Mouse (Mus musculus) heart, embryonic 15.5 days (tissue): ENCODE results near the gene Lrrc8d. TPM values are rescaled to one million over a fixed set of nuclear protein-coding genes. Genes with fewer than 3 reads are reported as not detected.
A peak's percentile ranks its signal among the peaks of the same experiment; 100 is the strongest.

Source experiments
- ATAC-seq: fragments of 200-750 bp; cut with Nextera tagmentation; replicated peaks from 2 replicates; pipeline ENCODE4 v1.8.0; 2017; ENCODE audit warnings: low read depth, moderate TSS enrichment; ENCODE audit not compliant: insufficient number of reproducible peaks, insufficient read depth, low FRiP score
- H3K27ac ChIP-seq: fragments of 300-500 bp; sonication (generic); 2 replicates; pipeline ENCODE4 v1.5.1; 2015; ENCODE audit warnings: mild to moderate bottlenecking, inconsistent platforms
- H3K27me3 ChIP-seq: fragments of 300-500 bp; sonication (generic); 2 replicates; pipeline ENCODE4 v1.6.1; 2015; ENCODE audit warnings: inconsistent platforms
- H3K36me3 ChIP-seq: fragments of 300-500 bp; sonication (generic); 2 replicates; pipeline ENCODE4 v1.6.1; 2015; ENCODE audit warnings: mild to moderate bottlenecking, inconsistent platforms
- H3K4me1 ChIP-seq: fragments of 300-500 bp; sonication (generic); replicated peaks from 2 replicates; pipeline ENCODE4 v1.6.1; 2015; ENCODE audit warnings: inconsistent platforms
- H3K4me2 ChIP-seq: fragments of 300-500 bp; sonication (generic); 2 replicates; pipeline ENCODE4 v1.6.1; 2015; ENCODE audit warnings: inconsistent platforms, mild to moderate bottlenecking, moderate library complexity
- H3K4me3 ChIP-seq: fragments of 300-500 bp; sonication (generic); 2 replicates; pipeline ENCODE4 v1.5.1; 2015; ENCODE audit warnings: mild to moderate bottlenecking, inconsistent platforms
- H3K9ac ChIP-seq: fragments of 300-500 bp; sonication (generic); 2 replicates; pipeline ENCODE4 v1.6.1; 2015; ENCODE audit warnings: mild to moderate bottlenecking, inconsistent platforms
- H3K9me3 ChIP-seq: fragments of 300-500 bp; sonication (generic); replicated peaks from 2 replicates; pipeline ENCODE4 v1.6.1; 2016; ENCODE audit warnings: inconsistent platforms
- WGBS: fragments of 180-500 bp; shearing (Covaris S2); methylation state at CpG from one replicate; pipeline ENCODE4 v1.1.7; 2015; ENCODE audit warnings: mixed read lengths; 5-methylcytosine and 5-hydroxymethylcytosine counted together
- polyA plus RNA-seq: library from polyadenylated mRNA; unstranded; fragments of >200 nt; fragmentation: Nextera tagmentation; extraction: Ambion mirVana; gene quantifications from 2 replicates; pipeline ENCODE4 v1.2.1, GENCODE M21; 2015

Gene Lrrc8d
- polyA plus RNA-seq = 7.4 and 9.1 TPM in 2 replicates

GRCm38 (mm10) chr5:105699141-105700069 is at the start of gene Lrrc8d:
Lrrc8d (plus strand) TSS chr5:105699969.
- H3K36me3 ChIP-seq = no peaks in the 10 kb centered on the region
- H3K27ac ChIP-seq = peak within 1 kb of the TSS; percentile 83
- H3K9ac ChIP-seq = peak within 1 kb of the TSS; percentile 91
- no peaks in the 10 kb centered on the region for H3K9me3 ChIP-seq
- ATAC-seq = peak; percentile 92
- H3K4me3 ChIP-seq = peak within 1 kb of the TSS; percentile 96
- H3K27me3 ChIP-seq = no peaks in the 10 kb centered on the region
- 2% methylated on average over 60 of the region's 60 CpGs for WGBS
- H3K4me2 ChIP-seq = peak within 1 kb of the TSS; percentile 95
- H3K4me1 ChIP-seq = peaks cover 35% of the 10 kb centered on the region

- 0 out of 2 replicates have a peak overlapping the region, but pooled peaks have one; percentile 7 for H3K27ac ChIP-seq
- H3K4me3 ChIP-seq = no peak overlapping the region; the same call in 1 of the 2 replicates
- H3K9ac ChIP-seq = no peak overlapping the region
- H3K36me3 ChIP-seq = no peaks in the 10 kb centered on the region
- H3K27me3 ChIP-seq = no peaks in the 10 kb centered on the region
- WGBS = 76% methylated on average over 8 of the region's 8 CpGs
- no peak for ATAC-seq
- H3K4me1 ChIP-seq = peaks cover 15% of the 10 kb centered on the region
- H3K4me2 ChIP-seq = peak overlapping the region; percentile 30
- no peaks in the 10 kb centered on the region for H3K9me3 ChIP-seq
These were observed 48.9 kb upstream of the Lrrc8d start for GRCm38 (mm10) chr5:105650728-105651479.

GRCm38 (mm10) chr5:105651561-105651991 is 48.2 kb upstream of the Lrrc8d start:
- H3K27ac ChIP-seq = 0 out of 2 replicates have a peak overlapping the region, but pooled peaks have one; percentile 7
- H3K9ac ChIP-seq = no peak overlapping the region

GRCm38 (mm10) chr5:105654237-105655063 is 45.3 kb upstream of the Lrrc8d start:
- Histone ChIP-seq H3K4me3 (no peak overlapping the region), H3K9ac (no peak overlapping the region; the same call in 1 of the 2 replicates), H3K4me2 (0 out of 2 replicates have a peak overlapping the region, but pooled peaks have one; percentile 25), H3K9me3 (no peaks in the 10 kb centered on the region), H3K4me1 (peaks cover 4% of the 10 kb centered on the region), H3K27me3 (no peaks in the 10 kb centered on the region), H3K27ac (no peak overlapping the region), H3K36me3 (no peaks in the 10 kb centered on the region)
- WGBS = 24% methylated on average over 15 of the region's 15 CpGs
- peak; percentile 49 for ATAC-seq

More at GRCm38 (mm10) chr5:105651561-105651991, 48.2 kb upstream of the Lrrc8d start:
- H3K36me3 ChIP-seq = no peaks in the 10 kb centered on the region
- 51% methylated on average over 11 of the region's 11 CpGs for WGBS
- no peaks in the 10 kb centered on the region for H3K9me3 ChIP-seq
- H3K4me3 ChIP-seq = no peak overlapping the region; the same call in 1 of the 2 replicates
- no peaks in the 10 kb centered on the region for H3K27me3 ChIP-seq
- no peak for ATAC-seq
- H3K4me1 ChIP-seq = peaks cover 15% of the 10 kb centered on the region
- peak overlapping the region; percentile 30 for H3K4me2 ChIP-seq

- H3K4me2 ChIP-seq = no peak overlapping the region
- no peaks in the 10 kb centered on the region for H3K9me3 ChIP-seq
- H3K4me3 ChIP-seq = no peak overlapping the region
- no peak for ATAC-seq
- no peak overlapping the region for H3K9ac ChIP-seq
- no peaks in the 10 kb centered on the region for H3K27me3 ChIP-seq
- no peaks in the 10 kb centered on the region for H3K36me3 ChIP-seq
- H3K4me1 ChIP-seq = peaks cover 4% of the 10 kb centered on the region; the same call in 1 of the 2 replicates
- no peak overlapping the region for H3K27ac ChIP-seq
- whole genome bisulfite sequencing = 68% methylated on average over 12 of the region's 12 CpGs
These were observed 44.6 kb upstream of the Lrrc8d start for GRCm38 (mm10) chr5:105655100-105655734.

GRCm38 (mm10) chr5:105661894-105662293 is 37.9 kb upstream of the Lrrc8d start:
- ATAC-seq = no peak
- H3K4me3 ChIP-seq = no peak overlapping the region
- no peaks in the 10 kb centered on the region for H3K27me3 ChIP-seq
- H3K27ac ChIP-seq = no peak overlapping the region
- H3K9ac ChIP-seq = no peak overlapping the region
- no peaks in the 10 kb centered on the region for H3K4me1 ChIP-seq
- no peak overlapping the region for H3K4me2 ChIP-seq
- no peaks in the 10 kb centered on the region for H3K36me3 ChIP-seq
- H3K9me3 ChIP-seq = no peaks in the 10 kb centered on the region
- WGBS = 82% methylated on average over 5 of the region's 5 CpGs

- H3K9ac ChIP-seq = no peak overlapping the region
- H3K27ac ChIP-seq = no peak overlapping the region
- no peaks in the 10 kb centered on the region for H3K27me3 ChIP-seq
- ATAC-seq = no peak
- H3K4me3 ChIP-seq = no peak overlapping the region
- no peaks in the 10 kb centered on the region for H3K4me1 ChIP-seq
- no peaks in the 10 kb centered on the region for H3K36me3 ChIP-seq
- no peak overlapping the region for H3K4me2 ChIP-seq
- 84% methylated on average over 5 of the region's 5 CpGs for WGBS
- no peaks in the 10 kb centered on the region for H3K9me3 ChIP-seq
These were observed 32.8 kb upstream of the Lrrc8d start for GRCm38 (mm10) chr5:105666930-105667329.

GRCm38 (mm10) chr5:105667411-105667810 is 32.4 kb upstream of the Lrrc8d start:
- Histone ChIP-seq H3K4me2 (no peak overlapping the region), H3K9me3 (no peaks in the 10 kb centered on the region), H3K9ac (no peak overlapping the region), H3K4me1 (no peaks in the 10 kb centered on the region), H3K4me3 (no peak overlapping the region), H3K27me3 (no peaks in the 10 kb centered on the region), H3K27ac (no peak overlapping the region), H3K36me3 (no peaks in the 10 kb centered on the region)
- 77% methylated on average over 6 of the region's 6 CpGs for WGBS
- no peak for ATAC-seq

- no peak for ATAC-seq
- Histone ChIP-seq H3K9me3 (no peaks in the 10 kb centered on the region), H3K27ac (no peak overlapping the region), H3K9ac (no peak overlapping the region), H3K36me3 (no peaks in the 10 kb centered on the region), H3K27me3 (no peaks in the 10 kb centered on the region), H3K4me1 (no peaks in the 10 kb centered on the region), H3K4me2 (no peak overlapping the region), H3K4me3 (no peak overlapping the region)
- 79% methylated on average over 2 of the region's 2 CpGs for WGBS
These were observed 30.7 kb upstream of the Lrrc8d start for GRCm38 (mm10) chr5:105669086-105669485.

- no peak overlapping the region for H3K4me3 ChIP-seq
- H3K27ac ChIP-seq = no peak overlapping the region
- no peaks in the 10 kb centered on the region for H3K4me1 ChIP-seq
- H3K27me3 ChIP-seq = no peaks in the 10 kb centered on the region
- no peak for ATAC-seq
- no peak overlapping the region for H3K4me2 ChIP-seq
- H3K9ac ChIP-seq = no peak overlapping the region
- WGBS = 47% methylated on average over 10 of the region's 10 CpGs
- no peaks in the 10 kb centered on the region for H3K9me3 ChIP-seq
- H3K36me3 ChIP-seq = no peaks in the 10 kb centered on the region
These were observed 30.0 kb upstream of the Lrrc8d start for GRCm38 (mm10) chr5:105669508-105670353.
